Mouse (Mus musculus): Measurements from ENCODE around the gene Kirrel3.

The Kirrel3 gene

DNA sequence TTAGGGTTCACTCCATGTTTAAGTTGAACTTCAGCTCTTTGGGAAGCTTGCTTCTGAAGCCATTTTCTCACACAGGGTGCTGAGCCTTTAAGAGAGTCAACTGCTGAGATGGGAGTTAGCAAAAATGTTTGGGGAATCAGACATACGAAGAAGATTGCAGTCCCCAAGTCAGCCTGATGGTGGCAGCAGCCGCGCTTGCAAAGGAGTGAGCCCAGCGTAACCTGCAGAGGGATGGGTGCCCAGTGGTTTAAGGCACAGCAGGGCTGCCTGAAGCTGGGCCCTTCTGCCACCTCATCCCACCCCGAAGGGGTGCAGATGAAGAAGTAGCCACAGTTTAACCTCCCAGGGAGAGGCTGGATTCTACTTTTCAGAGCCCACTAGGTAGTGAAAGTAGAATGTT lies 13.0 kb downstream of the Kirrel3 start:
- peak; percentile 42 to 80 for DNase-seq (ENCODE audit: low spot score in 2 of 2)

- no peak for DNase-seq (ENCODE audit: low spot score in 2 of 2)
These were observed 21.5 kb downstream of the Kirrel3 start for GRCm38 (mm10) chr9:34507164-34507563.

DNA sequence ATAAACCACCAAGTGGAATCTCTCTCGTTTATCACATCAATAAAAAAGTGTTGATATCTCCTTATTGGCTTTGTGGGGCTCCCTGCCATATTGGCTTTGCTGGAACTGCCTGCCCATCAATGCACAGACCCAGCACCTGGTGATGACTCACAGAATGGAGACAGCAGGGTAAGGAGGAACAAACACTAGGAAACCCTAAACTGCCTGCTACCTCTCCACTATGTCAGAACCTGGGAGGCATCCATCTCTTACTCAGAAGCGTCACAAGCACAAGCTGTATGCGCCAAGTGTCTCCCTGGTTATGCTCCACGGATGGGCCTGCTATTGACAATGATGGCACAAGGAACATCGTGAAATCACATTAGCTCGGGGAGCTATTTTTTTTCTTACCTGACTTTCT lies 33.2 kb downstream of the Kirrel3 start:
- DNase-seq (ENCODE audit: low spot score in 2 of 2), result no peak

GRCm38 (mm10) chr9:34520234-34520950 lies 34.7 kb downstream of the Kirrel3 start:
- DNase-seq (ENCODE audit: low spot score in 2 of 2), result no peak

DNA sequence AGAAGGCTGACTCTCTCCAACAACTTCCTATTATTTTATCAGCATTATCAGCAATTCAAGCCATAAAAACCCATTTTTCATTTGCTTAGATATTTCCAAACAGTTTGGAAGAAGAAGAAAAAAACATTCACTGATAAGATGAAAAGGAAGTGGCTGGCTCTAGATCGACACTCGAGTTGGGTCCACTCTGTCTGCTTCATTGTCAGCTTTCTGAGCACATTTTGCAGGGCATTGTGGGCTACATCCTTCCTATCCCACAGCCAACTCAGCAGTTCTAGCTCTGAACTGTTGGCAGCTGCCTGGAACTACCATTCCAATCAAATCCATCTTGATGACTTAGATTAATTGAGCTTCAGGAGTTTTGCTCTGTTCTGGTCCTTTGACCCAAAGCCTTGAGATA lies 40.0 kb downstream of the Kirrel3 start:
- no peak for DNase-seq (ENCODE audit: low spot score in 2 of 2)

GRCm38 (mm10) chr9:34538591-34539335 lies 53.1 kb downstream of the Kirrel3 start:
- no peak for DNase-seq (ENCODE audit: low spot score in 2 of 2)

DNA sequence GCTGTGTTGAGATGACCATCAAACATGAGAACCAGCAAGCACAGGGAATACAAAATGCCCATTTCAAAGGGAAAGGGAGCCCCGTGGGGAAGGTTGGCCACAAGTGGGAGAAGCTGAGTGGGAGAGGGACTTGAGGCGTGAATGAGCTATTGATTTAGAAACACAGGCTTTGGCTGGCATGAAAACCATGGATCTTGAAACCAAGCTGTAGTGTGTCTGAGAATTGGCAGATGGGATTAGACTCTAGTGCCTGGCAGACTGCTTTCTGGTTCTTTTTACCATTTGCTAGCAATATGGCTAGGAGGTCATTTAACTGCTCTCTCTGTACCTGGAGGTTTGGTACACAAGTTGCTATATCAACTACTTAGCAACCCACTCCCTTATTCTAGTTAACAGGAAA lies 56.2 kb downstream of the Kirrel3 start:
- DNase-seq (ENCODE audit: low spot score in 2 of 2), result no peak

GRCm38 (mm10) chr9:34555699-34556098 lies 70.0 kb downstream of the Kirrel3 start:
- DNase-seq (ENCODE audit: low spot score in 2 of 2), result no peak

GRCm38 (mm10) chr9:34557846-34558245 lies 72.2 kb downstream of the Kirrel3 start:
- no peak for DNase-seq (ENCODE audit: low spot score in 2 of 2)

DNA sequence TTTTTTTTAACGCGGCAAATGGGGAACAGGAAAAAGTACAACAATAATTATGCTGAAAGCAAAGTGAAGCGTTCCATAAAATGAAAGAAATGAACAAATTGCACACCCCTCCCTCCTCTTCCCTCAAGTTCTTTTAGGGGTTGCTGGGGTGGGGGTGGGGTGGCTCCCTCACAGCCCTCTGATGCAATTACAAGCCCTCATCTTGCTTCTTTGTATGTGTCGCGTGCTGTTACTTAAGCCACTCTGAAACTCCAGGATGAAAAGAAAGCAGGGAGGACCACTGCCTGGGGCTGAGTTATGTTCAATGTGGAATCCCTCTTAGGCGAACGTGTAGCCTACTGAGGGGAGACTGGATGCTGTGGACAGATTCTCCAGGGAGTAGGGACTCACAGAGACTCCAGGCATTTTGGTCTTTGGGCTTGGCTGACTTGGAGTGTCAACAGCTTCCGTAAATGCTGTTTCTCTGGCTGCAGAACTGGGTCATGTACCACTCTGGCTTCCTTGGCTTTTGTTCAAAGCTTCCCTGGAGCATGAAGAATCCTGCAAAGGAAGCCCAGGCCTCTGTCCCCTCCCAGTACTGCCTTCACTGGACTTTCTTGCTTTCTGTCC lies 72.7 kb downstream of the Kirrel3 start:
- DNase-seq (ENCODE audit: low spot score in 2 of 2), result no peak

DNA sequence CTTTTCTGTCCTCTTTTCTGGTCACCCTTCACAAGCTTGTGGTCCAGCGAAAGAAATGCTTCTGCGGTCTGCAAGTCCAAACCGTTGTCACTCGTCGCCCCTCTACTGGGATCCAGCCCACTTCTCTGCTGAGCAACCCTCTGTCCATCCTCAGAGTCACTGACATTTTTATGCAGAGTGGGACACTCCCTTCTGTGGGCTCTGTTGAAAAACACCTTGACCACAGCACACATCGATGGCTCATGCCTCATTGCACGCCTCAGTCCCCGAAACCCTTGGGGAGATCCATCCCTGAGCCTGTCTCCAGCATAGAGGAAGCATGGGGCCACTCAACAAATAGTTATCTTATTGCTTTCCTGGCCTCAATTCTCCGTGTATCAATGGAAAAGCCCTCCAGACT lies 73.4 kb downstream of the Kirrel3 start:
- no peak for DNase-seq (ENCODE audit: low spot score in 2 of 2)

DNA sequence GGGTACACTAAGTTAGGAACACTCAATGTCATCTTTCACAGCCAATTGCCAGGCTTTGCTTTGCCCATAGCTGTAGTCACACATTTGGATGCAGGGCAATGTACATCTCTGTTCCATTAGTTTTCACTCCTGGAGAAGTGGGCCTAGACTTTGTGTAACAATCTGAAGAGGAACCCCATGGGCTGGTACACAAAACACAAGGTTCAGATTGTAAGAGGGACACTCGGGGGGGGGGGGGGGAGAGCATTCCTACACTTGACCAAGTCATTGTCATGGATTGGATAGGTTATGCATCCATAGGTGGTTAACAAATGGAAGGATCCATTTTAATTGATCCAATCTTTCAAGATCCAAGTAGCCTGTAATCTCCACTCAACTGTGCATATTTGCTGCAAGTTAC lies 75.6 kb downstream of the Kirrel3 start:
- no peak for DNase-seq (ENCODE audit: low spot score in 2 of 2)

DNA sequence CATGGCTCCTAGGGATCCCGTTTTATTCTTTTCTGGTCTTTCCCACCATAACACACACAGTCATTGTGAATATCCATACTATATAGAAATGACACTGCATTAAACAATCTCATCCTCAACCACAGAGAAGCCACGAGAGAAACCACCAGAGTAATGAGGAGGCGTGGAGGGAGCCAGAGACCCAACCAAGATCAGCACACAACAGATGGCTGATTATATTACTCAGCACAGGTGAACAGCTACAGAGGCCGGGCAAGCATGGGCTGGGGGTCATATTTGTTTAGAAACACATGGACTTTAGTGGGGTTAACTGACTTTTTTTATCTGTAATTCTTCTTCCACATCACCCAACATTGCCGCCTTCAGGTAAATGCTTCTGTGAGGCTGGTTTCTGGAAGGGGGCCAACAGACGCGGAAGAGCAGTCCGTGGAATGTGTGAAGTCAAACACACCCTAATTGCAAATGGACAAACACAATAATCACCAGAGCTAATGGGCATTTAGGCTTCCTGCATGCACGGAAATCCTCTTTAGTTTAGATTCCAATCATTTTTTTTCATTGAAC lies 76.8 kb downstream of the Kirrel3 start:
- no peak for DNase-seq (ENCODE audit: low spot score in 2 of 2)

GRCm38 (mm10) chr9:34573906-34574305 lies 88.2 kb downstream of the Kirrel3 start:
- no peak for DNase-seq (ENCODE audit: low spot score in 2 of 2)

GRCm38 (mm10) chr9:34574611-34575010 lies 88.9 kb downstream of the Kirrel3 start:
- DNase-seq (ENCODE audit: low spot score in 2 of 2), result no peak

DNA sequence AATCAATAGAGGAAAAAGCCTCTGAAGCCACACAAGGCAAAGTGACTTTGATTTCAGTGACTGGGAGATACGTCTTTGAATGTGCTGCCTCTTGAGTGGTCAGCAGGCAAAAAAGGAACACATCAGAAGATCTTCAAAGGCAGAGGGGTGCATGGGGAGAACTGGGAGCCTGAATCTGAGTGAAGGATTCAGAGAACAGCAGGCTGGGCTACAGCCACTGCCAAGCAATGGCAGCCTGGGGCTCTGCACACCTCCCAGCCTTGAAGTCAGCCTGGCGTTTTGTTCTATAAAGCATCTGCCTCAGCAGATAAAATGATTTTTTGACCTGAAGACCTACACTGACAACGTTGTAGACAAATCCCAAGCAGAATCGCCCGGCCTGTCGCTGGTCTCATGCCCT lies 93.5 kb downstream of the Kirrel3 start:
- DNase-seq (ENCODE audit: low spot score in 2 of 2), result no peak

DNA sequence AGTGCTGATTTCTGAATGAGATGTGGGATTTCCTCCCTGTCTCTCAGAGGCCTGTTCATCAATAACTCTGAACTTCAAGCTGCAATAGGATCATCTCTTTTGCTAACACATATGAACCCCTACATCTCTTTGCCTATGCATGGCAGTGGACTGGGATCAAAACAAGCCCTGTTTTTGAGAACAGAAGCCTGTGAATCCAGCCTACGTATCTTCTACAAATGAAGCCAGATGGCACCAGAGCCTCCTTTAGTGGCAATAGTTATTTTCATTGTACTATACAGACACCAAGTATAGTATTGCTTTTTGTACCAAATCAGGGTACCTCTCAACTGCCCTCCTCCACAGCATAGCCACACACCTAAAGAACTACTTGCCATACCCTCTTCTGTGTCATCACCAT lies 94.4 kb downstream of the Kirrel3 start:
- no peak for DNase-seq (ENCODE audit: low spot score in 2 of 2)

DNA sequence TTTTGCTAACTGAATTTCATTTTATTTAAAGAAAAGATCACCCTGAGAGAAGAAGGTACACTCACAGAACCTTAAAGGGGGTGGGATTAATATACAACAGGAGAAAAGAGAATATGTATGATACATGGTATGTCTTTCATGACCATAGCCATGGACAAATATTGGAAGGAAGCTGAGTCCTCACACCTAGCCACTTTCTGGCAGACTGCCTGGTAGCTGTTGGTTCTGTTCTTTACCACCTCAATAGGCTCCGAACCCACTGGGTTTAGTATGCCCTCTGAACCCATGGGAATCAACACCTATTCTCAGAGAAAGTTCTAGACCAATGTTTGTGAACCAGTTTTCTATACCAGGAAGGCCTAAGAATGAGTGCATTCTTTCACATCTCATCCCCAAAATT lies 96.8 kb downstream of the Kirrel3 start:
- no peak for DNase-seq (ENCODE audit: low spot score in 2 of 2)

DNA sequence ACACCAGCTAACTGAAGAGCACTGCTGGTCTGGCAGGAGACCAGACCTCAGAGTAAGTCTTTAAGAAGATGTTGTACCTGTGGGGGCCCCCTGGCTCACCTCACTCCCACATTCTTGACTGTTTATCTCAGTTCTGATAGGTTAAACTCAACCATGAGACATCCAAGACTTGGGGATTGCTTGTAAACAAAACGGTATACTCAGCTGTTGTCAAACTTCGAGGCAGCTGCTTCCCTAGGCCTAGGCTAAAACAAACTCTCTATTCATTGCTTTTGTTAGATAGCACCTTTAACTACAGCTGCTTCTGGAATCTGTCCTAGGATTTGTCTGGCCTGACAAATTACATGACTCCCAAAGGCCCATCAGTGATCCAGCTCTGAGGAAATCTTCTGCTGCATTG lies 99.8 kb downstream of the Kirrel3 start:
- no peak for DNase-seq (ENCODE audit: low spot score in 2 of 2)

- DNase-seq (ENCODE audit: low spot score in 2 of 2), result no peak
These were observed 100.4 kb downstream of the Kirrel3 start for GRCm38 (mm10) chr9:34586080-34586479.

GRCm38 (mm10) chr9:34589799-34590198 lies 104.1 kb downstream of the Kirrel3 start:
- DNase-seq (ENCODE audit: low spot score in 2 of 2), result no peak

- no peak for DNase-seq (ENCODE audit: low spot score in 2 of 2)
These were observed 106.4 kb downstream of the Kirrel3 start for GRCm38 (mm10) chr9:34592073-34592610.
